Mouse (Mus musculus) forebrain, embryonic 13.5 days (tissue): ENCODE data around the gene Atat1. TPM values are rescaled to one million over a fixed set of nuclear protein-coding genes. Genes with fewer than 3 reads are reported as not detected.
"Not testable (repeated sequence)": the region's sequence is repeated elsewhere in the genome, so short reads cannot be mapped to it uniquely, and the experiment has no call there.

Experiments used
- ATAC-seq: fragments of 200-750 bp; cut with Nextera tagmentation; 2 replicates; pipeline ENCODE4 v1.8.0; 2017
- H3K27ac ChIP-seq: fragments of 300-500 bp; sonication (generic); 2 replicates; pipeline ENCODE4 v1.5.1; 2015; ENCODE audit warnings: inconsistent platforms, mild to moderate bottlenecking, moderate library complexity
- H3K27me3 ChIP-seq: fragments of 300-500 bp; sonication (generic); 2 replicates; pipeline ENCODE4 v1.6.1; 2015; ENCODE audit warnings: mild to moderate bottlenecking, inconsistent platforms
- H3K36me3 ChIP-seq: fragments of 300-500 bp; sonication (generic); 2 replicates; pipeline ENCODE4 v1.6.1; 2015; ENCODE audit warnings: mild to moderate bottlenecking, inconsistent platforms; ENCODE audit not compliant: poor library complexity, severe bottlenecking
- H3K4me1 ChIP-seq: fragments of 300-500 bp; sonication (generic); 2 replicates; pipeline ENCODE4 v1.6.1; 2015; ENCODE audit warnings: inconsistent platforms
- H3K4me2 ChIP-seq: fragments of 300-500 bp; sonication (generic); 2 replicates; pipeline ENCODE4 v1.6.1; 2015; ENCODE audit warnings: inconsistent platforms, mild to moderate bottlenecking, moderate library complexity
- H3K4me3 ChIP-seq: fragments of 300-500 bp; sonication (generic); 2 replicates; pipeline ENCODE4 v1.5.1; 2015; ENCODE audit warnings: mild to moderate bottlenecking, inconsistent platforms
- H3K9ac ChIP-seq: fragments of 300-500 bp; sonication (generic); 2 replicates; pipeline ENCODE4 v1.6.1; 2015; ENCODE audit warnings: mild to moderate bottlenecking, inconsistent platforms
- H3K9me3 ChIP-seq: fragments of 300-500 bp; sonication (generic); replicated peaks from 2 replicates; pipeline ENCODE4 v1.6.1; 2016; ENCODE audit warnings: inconsistent platforms
- WGBS: fragments of 180-500 bp; shearing (Covaris S2); methylation state at CpG from one replicate; pipeline ENCODE4 v1.1.7; 2015; 5-methylcytosine and 5-hydroxymethylcytosine counted together
- polyA plus RNA-seq: library from polyadenylated mRNA; unstranded; fragments of >200 nt; fragmentation: Nextera tagmentation; extraction: Ambion mirVana; gene quantifications from 2 replicates; pipeline ENCODE4 v1.2.1, GENCODE M21; 2015

Gene Atat1
- polyA plus RNA-seq: 331 and 355 TPM in 2 replicates

DNA sequence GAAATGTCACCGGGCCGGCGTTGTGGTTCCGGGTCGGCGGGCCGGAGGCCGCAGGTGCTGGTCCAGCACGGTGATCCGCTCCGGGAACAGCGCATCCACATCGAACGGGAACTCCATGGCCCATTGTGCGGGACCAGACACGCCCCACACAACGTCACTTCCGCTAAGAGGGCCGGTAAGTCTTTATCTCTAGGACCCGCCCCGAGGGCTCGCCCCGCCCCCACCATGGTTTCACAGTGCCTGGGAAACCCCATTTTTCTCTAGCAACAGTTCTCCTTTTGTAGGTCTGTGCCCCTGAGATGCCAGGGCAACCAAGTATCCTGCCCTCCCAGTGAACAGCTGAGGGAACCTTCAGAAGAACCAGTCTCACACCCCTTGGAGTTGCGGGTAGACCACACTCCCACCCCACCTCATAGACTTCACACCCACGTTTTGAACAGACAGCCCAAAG is at the start of gene Atat1:
Gene Atat1 (minus strand): TSS at position 157 of the 451 bp plus-strand sequence.
- H3K9ac ChIP-seq: peak within 1 kb of the TSS; percentile 85
- no peaks in the 10 kb centered on the region for H3K27me3 ChIP-seq
- ATAC-seq: peak; percentile 94
- WGBS: 3% methylated on average over 24 of the region's 25 CpGs
- H3K4me2 ChIP-seq: peak within 1 kb of the TSS; percentile 95
- no peaks in the 10 kb centered on the region for H3K9me3 ChIP-seq
- H3K4me1 ChIP-seq: peaks cover 25% of the 10 kb centered on the region
- peaks cover 68% of the 10 kb centered on the region for H3K36me3 ChIP-seq
- peak within 1 kb of the TSS; percentile 74 for H3K4me3 ChIP-seq
- H3K27ac ChIP-seq: peak within 1 kb of the TSS; percentile 85

GRCm38 (mm10) chr17:35958533-35959223 is 48.8 kb upstream of the Atat1 start:
- no peak overlapping the region for H3K9ac ChIP-seq
- H3K9me3 ChIP-seq: no peaks in the 10 kb centered on the region
- H3K27me3 ChIP-seq: no peaks in the 10 kb centered on the region
- no peak overlapping the region for H3K4me3 ChIP-seq
- no peak for ATAC-seq
- H3K4me2 ChIP-seq: no peak overlapping the region
- H3K27ac ChIP-seq: no peak overlapping the region
- peaks cover 89% of the 10 kb centered on the region for H3K36me3 ChIP-seq
- WGBS: 96% methylated on average over 15 of the region's 15 CpGs
- H3K4me1 ChIP-seq: no peaks in the 10 kb centered on the region

GRCm38 (mm10) chr17:35954665-35955064 is 44.8 kb upstream of the Atat1 start:
- no peak for ATAC-seq
- no peak overlapping the region for H3K9ac ChIP-seq
- WGBS: 78% methylated on average over 8 of the region's 8 CpGs
- H3K27me3 ChIP-seq: no peaks in the 10 kb centered on the region
- no peaks in the 10 kb centered on the region for H3K4me1 ChIP-seq
- H3K4me3 ChIP-seq: no peak overlapping the region
- H3K9me3 ChIP-seq: no peaks in the 10 kb centered on the region
- no peak overlapping the region for H3K4me2 ChIP-seq
- peaks cover 49% of the 10 kb centered on the region for H3K36me3 ChIP-seq
- no peak overlapping the region for H3K27ac ChIP-seq

DNA sequence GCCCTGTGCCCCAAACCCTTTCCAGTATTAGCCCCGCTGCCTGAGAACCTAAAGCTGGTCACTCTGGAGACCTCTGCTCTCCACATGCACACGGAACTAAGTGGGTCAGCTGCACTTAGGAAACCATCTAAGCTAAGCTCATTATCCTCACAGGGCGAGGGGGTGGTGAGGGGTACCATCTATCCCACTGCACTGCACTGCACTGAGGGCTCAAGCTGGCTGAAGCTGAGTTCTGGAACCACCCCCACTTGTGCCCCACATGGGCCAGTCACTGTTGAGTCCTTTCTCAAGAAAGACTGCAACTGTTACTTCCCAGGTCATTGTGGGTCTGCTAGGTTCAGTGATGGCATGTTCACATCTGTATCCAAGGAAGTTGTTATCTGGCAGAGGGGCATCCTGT is 42.7 kb upstream of the Atat1 start:
- not testable (repeated sequence) for H3K4me3 ChIP-seq, H3K9me3 ChIP-seq, H3K27ac ChIP-seq, H3K27me3 ChIP-seq, H3K4me1 ChIP-seq, H3K4me2 ChIP-seq, ATAC-seq, H3K9ac ChIP-seq
- peaks cover 28% of the 10 kb centered on the region for H3K36me3 ChIP-seq
- WGBS: 80% methylated on average over 2 of the region's 3 CpGs

GRCm38 (mm10) chr17:35950946-35951345 is 41.1 kb upstream of the Atat1 start:
- H3K4me3 ChIP-seq, H3K27ac ChIP-seq, H3K4me1 ChIP-seq, H3K4me2 ChIP-seq, ATAC-seq, H3K9me3 ChIP-seq, H3K9ac ChIP-seq, H3K27me3 ChIP-seq: not testable (repeated sequence)
- H3K36me3 ChIP-seq: peaks cover 12% of the 10 kb centered on the region

- Histone ChIP-seq H3K36me3 (no peaks in the 10 kb centered on the region), H3K9ac (no peak overlapping the region), H3K27me3 (no peaks in the 10 kb centered on the region), H3K9me3 (no peaks in the 10 kb centered on the region), H3K4me1 (no peaks in the 10 kb centered on the region), H3K27ac (no peak overlapping the region), H3K4me3 (no peak overlapping the region), H3K4me2 (no peak overlapping the region)
- 39% methylated on average over 1 of the region's 1 CpGs for WGBS
- ATAC-seq: no peak
These were observed 30.1 kb upstream of the Atat1 start for GRCm38 (mm10) chr17:35939941-35940340.

- H3K36me3 ChIP-seq: no peaks in the 10 kb centered on the region
- no peaks in the 10 kb centered on the region for H3K4me1 ChIP-seq
- 44% methylated on average over 2 of the region's 2 CpGs for WGBS
- ATAC-seq: no peak
- H3K4me3 ChIP-seq: no peak overlapping the region
- no peaks in the 10 kb centered on the region for H3K9me3 ChIP-seq
- H3K27ac ChIP-seq: no peak overlapping the region
- H3K4me2 ChIP-seq: no peak overlapping the region
- H3K9ac ChIP-seq: no peak overlapping the region
- H3K27me3 ChIP-seq: no peaks in the 10 kb centered on the region
These were observed 29.2 kb upstream of the Atat1 start for GRCm38 (mm10) chr17:35939108-35939507.

- Histone ChIP-seq H3K27me3 (no peaks in the 10 kb centered on the region), H3K9ac (no peak overlapping the region), H3K4me3 (no peak overlapping the region), H3K27ac (no peak overlapping the region), H3K36me3 (no peaks in the 10 kb centered on the region), H3K4me2 (no peak overlapping the region), H3K4me1 (no peaks in the 10 kb centered on the region), H3K9me3 (no peaks in the 10 kb centered on the region)
- ATAC-seq: peak; percentile 53; the same call in 1 of the 2 replicates
- WGBS: 48% methylated on average over 2 of the region's 2 CpGs
These were observed 27.9 kb upstream of the Atat1 start for GRCm38 (mm10) chr17:35937700-35938348.

DNA sequence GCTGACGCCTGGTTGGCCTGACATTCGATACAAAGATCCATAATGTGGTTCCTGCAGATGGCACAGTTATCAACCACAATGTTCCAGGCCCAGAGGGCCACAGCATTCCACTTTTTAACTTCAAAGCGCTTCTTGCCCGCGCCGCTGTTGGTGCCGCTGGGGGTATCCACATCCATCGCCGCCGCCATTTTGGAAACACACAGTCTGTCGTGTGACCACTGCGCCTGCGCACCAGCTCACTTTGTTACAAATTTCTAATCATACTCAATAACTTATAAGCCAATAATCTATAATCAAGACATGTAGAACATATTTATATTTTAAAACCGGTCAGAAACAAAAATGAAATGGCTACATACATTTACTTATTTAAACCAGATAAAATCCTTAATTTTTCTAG is 25.9 kb upstream of the Atat1 start:
- not testable (repeated sequence) for ATAC-seq, H3K9ac ChIP-seq, H3K27ac ChIP-seq, H3K4me1 ChIP-seq, H3K4me2 ChIP-seq, H3K4me3 ChIP-seq, H3K27me3 ChIP-seq, H3K9me3 ChIP-seq
- 91% methylated on average over 14 of the region's 14 CpGs for WGBS
- peaks cover 11% of the 10 kb centered on the region for H3K36me3 ChIP-seq

- Histone ChIP-seq H3K27ac (no peak overlapping the region), H3K4me3 (no peak overlapping the region), H3K36me3 (peaks cover 42% of the 10 kb centered on the region), H3K27me3 (no peaks in the 10 kb centered on the region), H3K4me1 (no peaks in the 10 kb centered on the region), H3K9me3 (no peaks in the 10 kb centered on the region), H3K9ac (no peak overlapping the region), H3K4me2 (no peak overlapping the region)
- 86% methylated on average over 4 of the region's 4 CpGs for WGBS
- no peak for ATAC-seq
These were observed 22.7 kb upstream of the Atat1 start for GRCm38 (mm10) chr17:35932608-35933007.

GRCm38 (mm10) chr17:35930627-35931026 is 20.8 kb upstream of the Atat1 start:
- peaks cover 61% of the 10 kb centered on the region for H3K36me3 ChIP-seq
- WGBS: 99% methylated on average over 12 of the region's 12 CpGs
- H3K9me3 ChIP-seq: no peaks in the 10 kb centered on the region
- no peak overlapping the region for H3K9ac ChIP-seq
- H3K4me1 ChIP-seq: no peaks in the 10 kb centered on the region
- H3K27me3 ChIP-seq: no peaks in the 10 kb centered on the region
- H3K4me3 ChIP-seq: no peak overlapping the region
- ATAC-seq: no peak
- no peak overlapping the region for H3K4me2 ChIP-seq
- H3K27ac ChIP-seq: no peak overlapping the region

DNA sequence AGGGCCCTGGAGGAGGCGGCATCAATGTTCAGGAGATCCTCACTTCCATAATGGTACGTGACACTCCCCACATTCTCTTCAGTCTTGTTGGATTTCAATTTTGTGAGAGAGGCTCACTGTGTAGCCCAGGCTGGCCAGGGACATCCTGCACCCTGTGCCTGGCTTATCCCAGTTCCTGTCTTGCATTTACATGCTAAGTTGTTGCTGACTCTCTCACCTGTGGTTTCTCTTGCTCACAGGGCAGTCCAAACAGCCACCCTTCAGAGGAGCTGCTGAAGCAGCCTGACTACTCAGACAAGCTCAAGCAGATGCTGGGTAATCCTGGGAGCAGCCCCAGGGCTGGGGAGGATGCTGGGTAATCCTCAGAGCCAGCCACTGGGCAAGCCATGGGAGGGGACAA is 19.7 kb upstream of the Atat1 start:
- Histone ChIP-seq H3K4me1 (no peaks in the 10 kb centered on the region), H3K9ac (no peak overlapping the region), H3K36me3 (peaks cover 72% of the 10 kb centered on the region), H3K9me3 (no peaks in the 10 kb centered on the region), H3K27me3 (no peaks in the 10 kb centered on the region), H3K27ac (no peak overlapping the region), H3K4me2 (no peak overlapping the region), H3K4me3 (no peak overlapping the region)
- WGBS: 96% methylated on average over 2 of the region's 2 CpGs
- no peak for ATAC-seq
